Mouse (Mus musculus) olfactory bulb, adult 2 months (tissue): Measurements from ENCODE around the gene Ogfr.

Source experiments
- CTCF ChIP-seq: fragments of 200-500 bp; IDR thresholded peaks from 2 replicates; pipeline ENCODE4 v1.5.1; 2012; ENCODE audit warnings: low read depth, mild to moderate bottlenecking, low read length, moderate library complexity; ENCODE audit not compliant: insufficient read depth
- POLR2A ChIP-seq: fragments of 200-500 bp; IDR thresholded peaks from 2 replicates; pipeline ENCODE4 v1.6.1; 2012; ENCODE audit warnings: mild to moderate bottlenecking, low read depth, low read length, moderate library complexity; ENCODE audit not compliant: insufficient read depth

- TF ChIP-seq POLR2A: no peak
- TF ChIP-seq CTCF: no peak
These were observed 54.6 kb downstream of the Ogfr start for GRCm38 (mm10) chr2:180643626-180644025.
